Mouse (Mus musculus): Measurements from ENCODE around the gene Slit3. TPM values are rescaled to one million over a fixed set of nuclear protein-coding genes. Genes with fewer than 3 reads are reported as not detected.

Gene Slit3
- polyA plus RNA-seq, 1 experiment from 2014 or later: not detected

- 89% methylated on average over 6 of the region's 6 CpGs for WGBS (ENCODE audit: missing documents)
Observed at GRCm38 (mm10) chr11:35198537-35199088, 77.6 kb downstream of the Slit3 start.

DNA sequence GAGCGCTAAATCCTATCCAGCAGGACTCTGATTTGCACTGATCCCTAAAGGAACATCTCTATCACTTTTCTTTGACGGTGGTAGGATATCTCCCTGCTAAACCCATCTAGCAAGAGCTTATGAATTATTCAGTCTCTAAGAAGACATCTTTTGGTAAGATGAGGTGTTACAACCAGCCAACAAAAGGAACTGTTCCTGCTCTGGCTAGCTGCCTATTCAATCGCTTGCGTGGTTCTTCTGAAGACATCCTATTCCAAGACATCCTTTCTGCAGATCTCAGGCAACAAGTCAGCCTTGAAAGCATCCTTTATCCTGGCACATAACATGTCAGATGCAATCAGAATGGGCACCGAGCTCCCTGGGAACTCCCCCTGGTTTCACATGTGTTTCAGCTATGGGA, 81.3 kb downstream of the Slit3 start:
- H3K4me3 ChIP-seq (ENCODE audit: inconsistent target): no peak overlapping the region
- H3K27ac ChIP-seq: no peak overlapping the region
- WGBS (ENCODE audit: missing documents): 90% methylated on average over 5 of the region's 5 CpGs
- H3K36me3 ChIP-seq (ENCODE audit: inconsistent target): no peaks in the 10 kb centered on the region
- no peaks in the 10 kb centered on the region for H3K79me2 ChIP-seq (ENCODE audit: inconsistent target)

More at GRCm38 (mm10) chr11:35198537-35199088, 77.6 kb downstream of the Slit3 start:
- Histone ChIP-seq H3K36me3 (ENCODE audit: inconsistent target) (no peaks in the 10 kb centered on the region), H3K79me2 (ENCODE audit: inconsistent target) (no peaks in the 10 kb centered on the region), H3K27ac (no peak overlapping the region), H3K4me3 (ENCODE audit: inconsistent target) (no peak overlapping the region)

GRCm38 (mm10) chr11:35203673-35204072, 82.6 kb downstream of the Slit3 start:
- no peaks in the 10 kb centered on the region for H3K79me2 ChIP-seq (ENCODE audit: inconsistent target)
- no peak overlapping the region for H3K4me3 ChIP-seq (ENCODE audit: inconsistent target)
- 76% methylated on average over 9 of the region's 10 CpGs for WGBS (ENCODE audit: missing documents)
- H3K27ac ChIP-seq: no peak overlapping the region
- H3K36me3 ChIP-seq (ENCODE audit: inconsistent target): no peaks in the 10 kb centered on the region

GRCm38 (mm10) chr11:35204084-35204483, 83.1 kb downstream of the Slit3 start:
- Histone ChIP-seq H3K79me2 (ENCODE audit: inconsistent target) (no peaks in the 10 kb centered on the region), H3K27ac (no peak overlapping the region)
- WGBS (ENCODE audit: missing documents): 51% methylated on average over 9 of the region's 9 CpGs

DNA sequence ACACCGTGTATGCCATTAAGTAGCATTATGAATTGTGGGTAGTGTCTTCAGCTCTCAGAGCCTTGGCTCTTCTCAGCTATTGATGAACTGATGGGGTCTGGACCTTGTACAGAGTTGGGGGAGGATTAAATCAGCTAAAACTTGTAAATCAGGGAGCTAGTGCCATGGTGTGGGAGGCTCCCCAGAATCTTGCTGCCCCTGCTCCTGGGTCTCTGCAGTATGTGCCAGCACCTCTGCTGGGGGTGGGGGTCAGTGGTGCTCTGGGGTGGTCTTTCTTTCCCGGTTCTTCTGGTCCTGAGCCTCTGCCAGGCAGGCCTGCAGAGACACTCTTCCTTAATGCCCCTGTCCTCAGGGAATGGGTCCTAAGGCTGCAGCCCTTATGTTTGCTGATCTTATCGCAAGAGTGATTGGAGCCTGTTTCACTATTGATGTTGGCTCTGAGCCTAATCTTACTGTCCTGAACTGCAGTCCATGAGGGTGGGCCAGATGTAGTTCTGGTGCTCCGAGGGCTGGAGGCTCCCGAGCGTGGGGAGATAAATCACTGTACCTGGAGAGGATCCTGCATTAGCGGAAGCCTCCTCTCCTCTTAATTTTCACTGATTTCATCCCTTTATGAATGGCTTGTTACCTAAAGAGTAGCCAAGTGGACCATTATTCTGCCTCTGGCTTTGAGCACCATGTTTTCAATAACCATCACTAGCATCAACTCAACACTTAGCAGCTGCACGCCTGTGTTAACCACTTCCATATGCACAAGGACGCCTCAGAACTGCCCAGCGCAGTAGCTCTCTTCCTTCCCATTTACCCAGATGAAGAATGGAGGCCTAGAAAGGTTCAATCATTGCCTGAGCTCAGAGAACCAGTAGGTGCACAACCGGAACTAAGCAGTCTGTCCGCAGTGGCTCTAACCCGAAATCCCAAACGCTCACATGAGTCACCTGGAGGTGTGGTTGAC, 90.0 kb downstream of the Slit3 start:
- no peaks in the 10 kb centered on the region for H3K36me3 ChIP-seq (ENCODE audit: inconsistent target)
- 84% methylated on average over 14 of the region's 14 CpGs for WGBS (ENCODE audit: missing documents)
- H3K4me3 ChIP-seq (ENCODE audit: inconsistent target): no peak overlapping the region
- H3K27ac ChIP-seq: no peak overlapping the region
- H3K79me2 ChIP-seq (ENCODE audit: inconsistent target): no peaks in the 10 kb centered on the region

More at GRCm38 (mm10) chr11:35204084-35204483, 83.1 kb downstream of the Slit3 start:
- no peaks in the 10 kb centered on the region for H3K36me3 ChIP-seq (ENCODE audit: inconsistent target)
- no peak overlapping the region for H3K4me3 ChIP-seq (ENCODE audit: inconsistent target)

DNA sequence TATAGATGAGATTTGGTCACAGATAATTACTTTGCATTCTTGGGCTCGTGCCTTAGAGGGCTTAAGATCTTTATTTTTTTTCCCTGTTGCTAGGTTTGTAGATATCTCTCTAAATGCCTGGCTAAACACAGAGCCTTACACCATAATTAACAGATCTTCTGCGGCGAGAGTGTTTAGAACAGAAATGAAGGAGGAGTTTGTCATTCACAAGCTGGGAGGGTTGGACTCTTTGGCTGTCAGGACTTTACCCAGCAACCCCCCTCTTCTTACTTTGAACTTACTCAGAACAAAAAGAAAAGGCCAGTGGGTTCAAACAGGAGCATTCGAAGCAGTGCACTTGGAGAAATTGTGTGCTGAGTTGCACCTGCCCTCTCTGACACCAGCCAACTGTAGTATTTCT, 103.0 kb downstream of the Slit3 start:
- Histone ChIP-seq H3K79me2 (ENCODE audit: inconsistent target) (no peaks in the 10 kb centered on the region), H3K27ac (no peak overlapping the region), H3K4me3 (ENCODE audit: inconsistent target) (no peak overlapping the region), H3K36me3 (ENCODE audit: inconsistent target) (no peaks in the 10 kb centered on the region)
- WGBS (ENCODE audit: missing documents): 83% methylated on average over 4 of the region's 4 CpGs

GRCm38 (mm10) chr11:35231361-35232090, 110.5 kb downstream of the Slit3 start:
- H3K27ac ChIP-seq: no peak overlapping the region
- no peaks in the 10 kb centered on the region for H3K36me3 ChIP-seq (ENCODE audit: inconsistent target)
- H3K4me3 ChIP-seq (ENCODE audit: inconsistent target): no peak overlapping the region
- H3K79me2 ChIP-seq (ENCODE audit: inconsistent target): no peaks in the 10 kb centered on the region
- 84% methylated on average over 10 of the region's 10 CpGs for WGBS (ENCODE audit: missing documents)

GRCm38 (mm10) chr11:35232321-35232720, 111.3 kb downstream of the Slit3 start:
- no peak overlapping the region for H3K4me3 ChIP-seq (ENCODE audit: inconsistent target)
- no peaks in the 10 kb centered on the region for H3K36me3 ChIP-seq (ENCODE audit: inconsistent target)
- H3K27ac ChIP-seq: no peak overlapping the region
- H3K79me2 ChIP-seq (ENCODE audit: inconsistent target): no peaks in the 10 kb centered on the region
- 89% methylated on average over 4 of the region's 4 CpGs for WGBS (ENCODE audit: missing documents)

GRCm38 (mm10) chr11:35241379-35241778, 120.4 kb downstream of the Slit3 start:
- no peaks in the 10 kb centered on the region for H3K36me3 ChIP-seq (ENCODE audit: inconsistent target)
- 93% methylated on average over 7 of the region's 7 CpGs for WGBS (ENCODE audit: missing documents)
- H3K79me2 ChIP-seq (ENCODE audit: inconsistent target): no peaks in the 10 kb centered on the region
- no peak overlapping the region for H3K4me3 ChIP-seq (ENCODE audit: inconsistent target)
- H3K27ac ChIP-seq: no peak overlapping the region

- no peaks in the 10 kb centered on the region for H3K36me3 ChIP-seq (ENCODE audit: inconsistent target)
- H3K4me3 ChIP-seq (ENCODE audit: inconsistent target): no peak overlapping the region
- no peak overlapping the region for H3K27ac ChIP-seq
- no peaks in the 10 kb centered on the region for H3K79me2 ChIP-seq (ENCODE audit: inconsistent target)
- whole genome bisulfite sequencing (ENCODE audit: missing documents): 93% methylated on average over 9 of the region's 9 CpGs
Observed at GRCm38 (mm10) chr11:35243597-35243996, 122.6 kb downstream of the Slit3 start.

- 95% methylated on average over 7 of the region's 7 CpGs for WGBS (ENCODE audit: missing documents)
- no peak overlapping the region for H3K4me3 ChIP-seq (ENCODE audit: inconsistent target)
- H3K36me3 ChIP-seq (ENCODE audit: inconsistent target): no peaks in the 10 kb centered on the region
- H3K27ac ChIP-seq: no peak overlapping the region
- H3K79me2 ChIP-seq (ENCODE audit: inconsistent target): no peaks in the 10 kb centered on the region
Observed at GRCm38 (mm10) chr11:35244526-35244925, 123.5 kb downstream of the Slit3 start.

DNA sequence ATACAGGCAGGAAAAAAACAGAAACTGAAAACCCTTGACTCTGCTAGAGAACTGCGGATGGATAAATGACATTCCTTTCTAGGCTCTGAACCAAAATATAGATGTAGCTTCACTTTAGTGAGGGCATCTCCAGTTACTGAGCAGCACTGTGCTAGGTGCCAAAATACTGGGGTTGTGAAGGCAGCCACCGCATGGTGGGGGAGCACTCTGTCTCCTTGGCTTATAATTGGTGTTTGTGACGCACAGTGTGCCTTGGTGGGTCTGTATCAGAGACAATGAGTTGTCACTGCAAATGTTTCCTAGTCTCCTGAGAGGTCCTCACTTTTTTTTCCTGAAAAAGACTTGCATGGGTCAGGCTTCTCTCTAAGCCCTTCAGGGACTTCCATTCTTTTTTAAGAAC, 125.6 kb downstream of the Slit3 start:
- H3K79me2 ChIP-seq (ENCODE audit: inconsistent target): no peaks in the 10 kb centered on the region
- 91% methylated on average over 3 of the region's 3 CpGs for WGBS (ENCODE audit: missing documents)
- H3K27ac ChIP-seq: no peak overlapping the region
- no peaks in the 10 kb centered on the region for H3K36me3 ChIP-seq (ENCODE audit: inconsistent target)
- no peak overlapping the region for H3K4me3 ChIP-seq (ENCODE audit: inconsistent target)

DNA sequence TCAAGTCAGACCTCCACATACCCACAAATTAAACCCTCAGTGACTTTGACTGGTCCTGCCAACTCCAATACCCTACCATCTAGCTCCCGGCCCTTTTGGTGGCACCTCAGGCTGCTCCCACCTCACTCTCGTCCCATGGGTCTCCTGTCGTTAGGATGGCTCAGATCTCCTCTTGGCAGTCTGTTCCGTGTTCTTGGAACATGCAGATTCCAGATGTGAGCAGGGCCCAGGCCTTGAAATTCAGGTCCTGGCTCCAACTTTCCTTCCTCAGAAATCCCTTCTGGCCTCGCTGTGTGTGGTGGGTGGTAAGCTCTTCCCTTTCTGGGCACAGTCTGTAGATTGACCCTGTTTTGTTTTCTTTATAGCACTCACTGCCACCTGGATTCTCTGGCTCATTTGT, 127.1 kb downstream of the Slit3 start:
- H3K27ac ChIP-seq: no peak overlapping the region
- no peaks in the 10 kb centered on the region for H3K36me3 ChIP-seq (ENCODE audit: inconsistent target)
- no peaks in the 10 kb centered on the region for H3K79me2 ChIP-seq (ENCODE audit: inconsistent target)
- WGBS (ENCODE audit: missing documents): 88% methylated on average over 5 of the region's 5 CpGs
- no peak overlapping the region for H3K4me3 ChIP-seq (ENCODE audit: inconsistent target)

DNA sequence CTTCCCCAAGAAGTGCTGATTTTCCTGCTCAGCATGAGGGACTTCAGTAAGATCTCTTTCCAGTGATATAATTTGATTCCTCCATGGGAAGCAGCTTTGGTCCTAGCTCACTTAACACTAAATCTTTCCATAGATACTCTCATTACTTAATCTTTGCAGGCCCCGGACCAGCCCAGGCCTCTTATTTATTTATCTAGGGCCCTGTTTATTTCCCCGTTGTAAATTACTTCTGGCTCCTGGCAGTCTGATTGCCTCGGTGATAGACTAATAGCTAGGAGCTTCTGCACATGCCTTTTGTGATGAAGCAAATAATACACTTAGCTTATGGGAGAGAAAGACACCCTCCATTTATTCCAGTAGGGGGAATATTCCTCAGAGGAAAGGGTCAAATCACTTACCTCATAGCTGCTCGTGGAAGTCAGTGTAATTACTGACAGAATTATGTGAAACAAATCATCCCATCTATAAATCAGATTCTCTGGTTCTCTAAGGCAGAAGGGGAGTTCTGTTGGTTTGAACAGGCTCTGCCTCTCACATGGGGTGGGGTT, 129.9 kb downstream of the Slit3 start:
- H3K4me3 ChIP-seq (ENCODE audit: inconsistent target): no peak overlapping the region
- H3K36me3 ChIP-seq (ENCODE audit: inconsistent target): no peaks in the 10 kb centered on the region
- H3K79me2 ChIP-seq (ENCODE audit: inconsistent target): no peaks in the 10 kb centered on the region
- WGBS (ENCODE audit: missing documents): 44% methylated on average over 4 of the region's 4 CpGs
- H3K27ac ChIP-seq: no peak overlapping the region

All from macrophage (primary cell).